Mouse (Mus musculus) kidney, postnatal 36 days (tissue): ENCODE measurements around the gene Tmcc2.

Source experiments
- DNase-seq, 2 experiments: peaks; one replicate each; pipeline ENCODE4 v3.0.0; 2021 to 2022; ENCODE audit warnings: mixed read lengths in 2 of 2

Gene Tmcc2

DNA sequence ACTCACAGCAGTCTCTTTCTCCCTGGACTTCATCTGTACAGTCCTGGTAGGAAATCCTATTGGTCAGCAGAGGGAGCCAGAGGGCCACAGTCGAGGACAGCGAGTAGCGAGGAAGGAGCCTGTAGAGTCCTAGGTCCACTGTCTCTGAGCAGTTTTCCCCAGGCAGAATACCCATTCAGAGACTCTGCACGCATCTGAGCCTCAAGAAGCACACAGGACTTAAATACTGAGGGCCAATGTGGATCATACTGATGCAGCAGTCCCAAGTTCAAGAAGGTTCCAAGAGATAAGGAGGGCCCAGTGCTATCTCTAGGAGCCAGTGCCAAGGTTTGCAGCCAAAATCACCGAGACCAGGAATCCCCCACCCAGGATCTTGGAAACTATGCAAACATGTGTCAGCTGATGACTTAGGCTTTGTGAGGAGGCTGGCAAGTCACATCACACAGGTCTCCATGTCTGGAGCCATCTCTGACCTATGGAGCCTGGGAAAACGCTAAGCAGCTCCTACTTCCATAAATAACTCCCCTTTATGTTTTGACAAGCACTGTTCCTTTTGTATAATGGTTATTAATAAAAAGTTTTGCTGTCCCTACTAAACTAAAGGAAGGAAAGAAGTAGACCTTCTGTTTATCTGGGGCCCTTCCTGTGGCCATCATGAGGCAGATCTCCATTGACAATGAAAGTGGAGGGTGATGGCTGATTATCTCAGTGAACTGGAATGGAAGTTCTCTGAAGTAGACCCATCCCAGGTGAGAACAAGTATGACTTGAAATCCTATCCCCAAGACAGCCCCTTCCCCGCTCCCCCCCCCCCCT, 23.2 kb downstream of the Tmcc2 start:
- DNase-seq = peak; percentile 91 to 93

DNA sequence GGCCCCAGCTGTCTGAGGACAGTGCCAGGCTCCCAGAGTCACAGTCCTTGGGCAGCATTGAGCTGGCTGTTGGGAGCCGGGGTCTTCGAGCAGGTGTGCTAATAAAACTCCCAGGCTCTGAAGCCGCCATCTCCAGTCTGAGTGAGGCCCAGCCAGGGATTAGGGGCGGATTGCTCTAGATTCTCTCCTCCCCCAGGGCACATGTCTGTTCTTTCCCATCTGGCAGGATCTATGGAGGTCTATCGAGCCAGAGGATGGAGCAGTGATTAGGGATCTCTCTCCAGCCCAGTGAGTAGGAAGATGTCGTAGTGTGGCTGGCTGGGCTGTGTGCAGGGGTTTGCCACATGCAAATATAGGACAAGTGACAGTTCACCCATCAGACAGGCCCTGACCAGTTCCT, 24.1 kb downstream of the Tmcc2 start:
- DNase-seq = no peak

DNA sequence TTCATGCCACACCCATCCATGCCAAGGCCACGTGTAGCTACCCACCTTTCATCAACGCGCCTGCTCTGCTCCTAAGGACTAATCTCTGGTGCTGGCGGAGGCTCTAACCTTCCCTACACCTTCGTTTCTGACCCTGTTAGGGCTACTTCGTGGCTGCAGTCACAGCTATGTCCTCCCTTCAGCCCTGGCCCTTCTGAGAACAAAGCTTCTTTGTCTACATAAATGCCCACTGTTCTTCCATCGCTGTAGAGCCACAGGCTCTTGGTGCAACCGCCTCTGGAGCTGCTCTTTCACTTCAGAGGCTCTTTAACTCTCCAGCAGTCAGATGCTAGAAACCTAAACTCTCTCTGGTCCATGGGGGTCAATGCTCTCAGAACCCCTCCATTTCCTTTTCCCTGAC, 24.8 kb downstream of the Tmcc2 start:
- DNase-seq = no peak

DNA sequence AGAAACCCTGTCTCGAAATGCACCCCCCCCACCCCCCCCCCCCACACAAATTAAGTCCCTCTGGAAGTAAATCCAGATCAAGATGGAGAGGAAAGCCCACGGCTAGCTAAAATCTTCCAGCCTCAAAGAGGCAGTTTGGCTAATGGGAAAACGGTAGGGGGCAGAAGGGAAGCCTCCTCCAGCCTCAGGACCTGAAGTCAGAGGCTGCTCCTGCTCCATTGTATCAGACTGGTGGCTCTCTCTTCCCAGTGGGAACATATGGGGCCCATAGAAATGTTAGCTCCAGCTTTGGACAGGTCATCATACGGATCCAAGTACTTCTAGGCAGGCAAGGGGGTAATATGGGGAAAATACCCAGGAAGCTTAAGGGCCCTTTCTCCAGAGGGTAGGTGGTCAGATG, 25.4 kb downstream of the Tmcc2 start:
- no peak for DNase-seq

GRCm38 (mm10) chr1:132364896-132365557, 26.1 kb downstream of the Tmcc2 start:
- DNase-seq = no peak

- no peak for DNase-seq
Measured at GRCm38 (mm10) chr1:132364388-132364787, 26.7 kb downstream of the Tmcc2 start.

DNA sequence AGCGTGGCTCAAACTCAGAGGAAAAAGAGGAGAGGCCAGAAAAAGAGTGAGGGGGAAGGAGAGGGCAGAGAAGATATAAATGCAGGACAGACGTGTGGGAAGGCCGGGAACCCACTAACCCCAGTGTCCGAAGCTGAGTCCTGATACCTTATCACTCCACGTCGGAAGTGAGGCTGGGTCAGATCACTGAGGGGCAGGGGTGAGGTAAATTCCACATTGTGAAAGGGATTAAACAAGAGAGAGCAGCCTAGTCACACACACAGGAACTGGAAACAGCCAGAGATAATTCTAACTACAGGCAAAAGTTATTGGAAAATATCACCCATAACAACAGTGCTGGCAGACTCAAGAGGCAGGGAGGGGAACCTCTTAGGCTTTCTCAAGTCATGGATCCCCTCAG, 29.1 kb downstream of the Tmcc2 start:
- no peak for DNase-seq

GRCm38 (mm10) chr1:132356841-132357240, 34.2 kb downstream of the Tmcc2 start:
- no peak for DNase-seq

DNA sequence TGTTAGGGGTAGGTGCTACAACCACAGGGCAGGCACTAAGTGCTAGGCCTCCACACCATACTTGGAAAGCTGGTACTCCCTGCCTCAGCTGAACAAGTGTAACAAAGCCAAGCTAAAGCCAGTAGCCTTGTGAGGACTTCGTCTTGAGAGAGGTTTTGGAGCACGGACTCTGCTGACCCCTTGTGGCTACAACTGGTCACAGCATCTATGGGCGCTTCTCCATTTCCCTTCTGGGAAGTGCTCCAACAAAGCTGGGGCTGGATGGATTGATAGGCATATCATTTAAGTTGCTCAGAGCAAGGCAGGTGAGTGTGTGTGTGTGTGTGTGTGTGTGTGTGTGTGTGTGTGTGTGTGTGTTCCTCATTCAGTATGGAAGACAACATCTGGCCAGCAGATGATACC, 35.2 kb downstream of the Tmcc2 start:
- peak; percentile 89 for DNase-seq

GRCm38 (mm10) chr1:132355162-132355601, 35.9 kb downstream of the Tmcc2 start:
- DNase-seq = peak; percentile 84 to 92

- DNase-seq = no peak
Measured at GRCm38 (mm10) chr1:132354234-132354633, 36.8 kb downstream of the Tmcc2 start.

DNA sequence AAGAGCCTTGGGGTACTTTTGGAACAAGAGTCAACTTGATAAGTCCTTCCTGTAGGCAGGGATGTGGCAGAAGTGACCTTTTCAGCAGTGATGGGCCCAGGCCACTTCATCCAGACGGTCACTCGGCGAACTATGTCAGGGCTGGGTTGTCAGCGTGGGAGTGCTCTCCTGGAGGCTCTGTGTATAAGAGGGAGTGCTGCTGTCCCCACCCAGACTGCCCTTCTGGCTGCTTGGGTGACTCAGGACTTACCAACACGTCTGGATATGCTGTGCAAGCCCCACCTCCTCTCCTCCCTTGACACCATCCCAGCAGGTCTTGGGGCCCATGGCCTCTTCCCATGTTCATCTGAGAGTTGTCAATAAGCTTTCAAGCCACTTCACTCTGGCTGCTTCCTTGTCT, 37.7 kb downstream of the Tmcc2 start:
- DNase-seq = no peak

GRCm38 (mm10) chr1:132351058-132351457, 40.0 kb downstream of the Tmcc2 start:
- DNase-seq = no peak

DNA sequence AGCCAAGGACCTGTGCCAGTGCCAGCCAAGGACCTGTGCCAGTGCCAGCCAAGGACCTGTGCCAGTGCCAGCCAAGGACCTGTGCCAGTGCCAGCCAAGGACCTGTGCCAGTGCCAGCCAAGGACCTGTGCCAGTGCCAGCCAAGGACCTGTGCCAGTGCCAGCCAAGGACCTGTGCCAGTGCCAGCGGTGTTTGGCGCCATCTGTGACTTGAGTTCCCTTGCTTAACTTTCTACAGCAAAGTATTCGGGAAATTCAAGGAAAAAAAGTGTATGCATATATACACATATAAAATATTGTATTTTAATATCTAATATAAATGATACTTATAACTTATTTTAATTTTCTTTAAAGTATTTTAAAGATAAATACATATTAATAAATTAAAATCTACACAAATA, 41.5 kb downstream of the Tmcc2 start:
- peak in 1 of 2 experiments; percentile 57 for DNase-seq

GRCm38 (mm10) chr1:132349049-132349448, 42.0 kb downstream of the Tmcc2 start:
- peak; percentile 50 to 63 for DNase-seq

- no peak for DNase-seq
Measured at GRCm38 (mm10) chr1:132348401-132348800, 42.7 kb downstream of the Tmcc2 start.

DNA sequence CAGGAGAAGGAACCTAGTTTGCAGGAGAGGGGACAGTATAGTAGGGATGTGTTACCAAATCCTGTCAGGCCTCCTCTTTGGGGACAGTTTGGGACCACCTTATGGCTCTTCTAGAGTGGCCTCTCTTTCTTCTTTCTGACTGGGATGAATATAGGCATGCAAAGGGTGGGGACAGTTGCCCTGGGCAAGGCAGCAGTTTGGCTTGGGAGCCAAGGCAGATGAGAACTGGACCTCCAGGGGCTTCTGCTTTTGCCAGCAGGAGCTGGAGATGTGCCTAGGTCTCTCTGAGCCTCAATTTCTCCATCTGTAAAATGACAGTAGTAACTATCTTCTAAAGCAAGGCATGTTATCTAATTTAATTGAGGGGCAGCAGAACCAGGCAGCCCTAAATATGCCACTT, 44.1 kb downstream of the Tmcc2 start:
- DNase-seq = no peak

DNA sequence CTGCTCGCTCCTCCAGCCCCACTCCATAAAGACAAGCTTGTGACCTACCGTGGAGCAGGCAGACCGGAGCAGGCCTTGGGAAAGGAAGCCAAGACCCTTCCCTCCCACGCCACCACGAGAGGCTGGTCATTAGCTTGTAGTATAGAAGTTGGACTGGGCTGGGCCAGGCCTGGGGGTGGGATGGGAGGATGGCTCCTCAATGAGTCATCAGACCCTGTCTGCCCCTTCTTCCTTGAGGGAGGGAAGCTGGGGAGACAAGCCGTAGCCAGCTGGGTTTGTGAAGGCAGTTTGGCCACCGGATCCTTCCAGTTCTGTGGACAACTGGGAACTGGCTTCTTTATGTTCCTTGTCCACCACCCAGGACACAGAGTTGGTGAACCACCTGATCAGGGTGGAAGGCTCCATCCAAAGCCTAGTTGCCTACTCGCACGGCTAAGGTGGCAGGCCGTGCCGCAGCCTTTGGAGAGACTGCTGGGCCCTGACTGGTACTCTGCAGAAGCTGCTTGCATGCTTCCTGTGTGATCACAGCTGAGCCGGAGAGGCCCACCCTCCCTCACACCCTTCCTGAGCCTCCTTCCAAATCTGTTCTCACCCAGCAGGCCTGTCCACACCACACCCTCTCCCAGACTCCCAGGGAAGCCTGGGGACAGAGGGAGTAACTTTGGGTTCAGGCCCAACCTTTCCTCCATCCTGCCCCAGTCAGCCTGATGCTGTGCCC, 44.8 kb downstream of the Tmcc2 start:
- DNase-seq = peak in 1 of 2 experiments; percentile 65

GRCm38 (mm10) chr1:132345514-132345913, 45.6 kb downstream of the Tmcc2 start:
- DNase-seq = no peak

DNA sequence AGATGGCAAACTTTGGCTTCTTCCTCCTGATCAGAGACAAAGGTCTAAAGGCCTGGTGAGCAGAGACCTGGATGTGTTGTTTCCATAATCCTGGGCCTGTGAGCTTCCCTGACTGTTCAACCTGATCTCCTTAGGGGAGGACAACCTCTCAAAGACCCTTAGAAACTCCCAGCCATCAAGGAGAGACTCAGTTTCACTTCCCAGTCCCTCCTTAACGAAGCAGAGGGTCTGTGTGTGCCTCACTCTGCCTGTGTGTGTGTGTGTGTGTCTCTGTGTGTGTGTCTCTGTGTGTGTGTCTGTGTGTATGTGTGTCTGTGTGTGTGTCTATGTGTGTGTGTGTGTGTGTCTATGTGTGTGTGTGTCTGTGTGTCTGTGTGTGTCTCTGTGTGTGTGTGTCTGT, 47.4 kb downstream of the Tmcc2 start:
- no peak for DNase-seq

- DNase-seq = no peak
Measured at GRCm38 (mm10) chr1:132343191-132343590, 47.9 kb downstream of the Tmcc2 start.

DNA sequence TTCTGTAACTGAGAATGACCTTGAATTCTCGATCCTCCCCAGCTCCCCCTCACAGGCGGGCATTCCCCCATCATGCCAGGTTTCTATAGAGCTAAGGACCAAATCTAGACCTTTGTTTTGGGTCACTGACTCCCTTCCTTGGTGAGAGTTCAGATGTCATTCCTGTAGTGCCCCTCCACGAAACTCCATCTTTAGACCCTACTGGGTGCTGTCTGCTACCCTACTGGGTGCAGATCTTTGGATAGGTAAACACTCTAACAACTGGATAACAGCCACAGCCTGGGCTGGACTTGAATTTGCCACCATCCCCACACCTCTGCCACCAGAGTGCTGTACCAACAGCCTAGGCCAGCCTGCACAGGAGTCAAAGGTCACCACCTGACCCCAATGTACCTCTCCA, 48.6 kb downstream of the Tmcc2 start:
- no peak for DNase-seq

DNA sequence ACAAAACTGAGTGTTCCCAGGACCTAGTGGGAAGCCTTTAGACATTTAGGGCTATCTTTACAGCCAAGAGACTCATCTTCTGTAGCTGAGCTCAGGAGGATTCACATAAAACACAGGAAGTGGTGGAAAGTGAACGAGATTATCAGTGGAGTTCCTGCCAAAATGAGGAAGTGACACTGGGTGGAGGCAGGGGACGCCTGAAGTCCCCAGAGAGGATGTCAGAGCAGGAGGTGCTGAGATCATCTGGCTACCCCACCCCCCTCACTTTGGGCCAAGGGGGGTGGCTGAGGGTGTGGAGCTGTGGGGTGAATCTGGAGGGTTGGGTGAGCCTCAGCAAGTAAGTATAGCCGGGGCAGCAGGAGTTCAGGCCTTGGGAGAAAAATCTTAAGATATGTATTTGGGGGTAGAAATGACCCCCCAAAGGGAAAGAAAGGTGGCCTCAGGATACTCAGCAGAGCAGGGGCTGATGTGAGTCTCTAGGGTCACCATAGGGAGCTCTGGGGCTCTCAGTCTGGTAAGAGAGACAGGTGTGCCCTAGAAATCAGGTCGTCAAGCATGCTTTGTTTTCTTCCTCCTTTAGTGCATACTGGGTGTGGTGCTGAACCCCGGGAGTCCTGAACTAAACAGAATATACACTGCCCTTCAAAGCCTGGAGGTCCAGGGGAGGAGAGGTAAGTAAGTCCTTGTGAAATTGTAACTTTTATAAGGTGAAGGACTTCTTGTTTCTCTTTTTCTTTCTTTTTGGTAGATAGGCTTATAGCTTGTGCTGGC, 49.2 kb downstream of the Tmcc2 start:
- DNase-seq = peak; percentile 80 to 84
